Mouse (Mus musculus) liver, embryonic 16.5 days (tissue): ENCODE measurements around the gene Shmt2. TPM values are rescaled to one million over a fixed set of nuclear protein-coding genes. Genes with fewer than 3 reads are reported as not detected.

Source experiments
- ATAC-seq: fragments of 200-750 bp; cut with Nextera tagmentation; 2 replicates; pipeline ENCODE4 v1.8.0; 2017; ENCODE audit warnings: low read depth, mild to moderate bottlenecking, moderate number of reproducible peaks, moderate library complexity
- H3K27ac ChIP-seq: fragments of 300-500 bp; sonication (generic); 2 replicates; pipeline ENCODE4 v1.5.1; 2014; ENCODE audit warnings: mild to moderate bottlenecking, low read length
- H3K27me3 ChIP-seq: fragments of 300-500 bp; sonication (generic); 2 replicates; pipeline ENCODE4 v1.6.1; 2014; ENCODE audit warnings: low read depth, low read length, mixed read lengths; ENCODE audit not compliant: control insufficient read depth, insufficient read depth
- H3K36me3 ChIP-seq: fragments of 300-500 bp; sonication (generic); 2 replicates; pipeline ENCODE4 v1.6.1; 2014; ENCODE audit warnings: mild to moderate bottlenecking; ENCODE audit not compliant: control insufficient read depth, insufficient read depth
- H3K4me1 ChIP-seq: fragments of 300-500 bp; sonication (generic); 2 replicates; pipeline ENCODE4 v1.6.1; 2014; ENCODE audit warnings: low read depth, low read length, mixed read lengths; ENCODE audit not compliant: control insufficient read depth
- H3K4me2 ChIP-seq: fragments of 300-500 bp; sonication (generic); 2 replicates; pipeline ENCODE4 v1.6.1; 2014; ENCODE audit warnings: low read depth, low read length, mixed read lengths
- H3K4me3 ChIP-seq: fragments of 300-500 bp; sonication (generic); 2 replicates; pipeline ENCODE4 v1.5.1; 2014; ENCODE audit warnings: low read depth, mild to moderate bottlenecking, low read length
- H3K9ac ChIP-seq: fragments of 300-500 bp; sonication (generic); 2 replicates; pipeline ENCODE4 v1.6.1; 2014; ENCODE audit warnings: low read depth, low read length
- H3K9me3 ChIP-seq: fragments of 300-500 bp; sonication (generic); replicated peaks from 2 replicates; pipeline ENCODE4 v1.6.1; 2016; ENCODE audit warnings: low read length; ENCODE audit not compliant: control insufficient read depth
- WGBS: fragments of 180-500 bp; shearing (Covaris S2); extraction: QIAGEN DNeasy Blood & Tissue Kit; methylation state at CpG from one replicate; pipeline ENCODE4 v1.1.7; 2014; ENCODE audit not compliant: insufficient replicate concordance; 5-methylcytosine and 5-hydroxymethylcytosine counted together
- polyA plus RNA-seq: library from polyadenylated mRNA; unstranded; fragments of >200 nt; fragmentation: Nextera tagmentation; extraction: Ambion mirVana; gene quantifications from 2 replicates; pipeline ENCODE4 v1.2.1, GENCODE M21; 2015

Gene Shmt2
- polyA plus RNA-seq, 1 experiment from 2014 or later = 183 TPM

DNA sequence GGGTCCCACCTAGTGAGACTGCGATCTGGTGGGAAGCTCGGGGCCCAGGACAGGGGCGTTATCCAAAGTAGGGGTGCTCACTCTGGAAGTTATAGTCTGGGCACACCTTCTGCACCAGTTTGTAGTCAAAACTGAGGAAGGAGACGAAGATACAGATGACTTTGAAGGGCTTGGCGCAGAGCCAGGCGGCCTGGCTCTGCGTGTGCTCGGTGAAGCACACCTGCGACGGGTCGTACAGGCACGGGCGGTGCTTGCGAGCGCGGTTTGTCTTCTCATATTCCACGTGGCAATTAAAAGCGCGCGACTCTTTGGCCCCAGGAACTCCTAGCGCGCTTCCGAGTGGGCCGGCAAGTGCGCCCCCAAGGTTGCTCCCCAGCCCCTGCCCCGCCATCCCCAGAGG lies 3.8 kb upstream of the Shmt2 start:
- no peak overlapping the region for H3K27ac ChIP-seq
- WGBS = 1% methylated on average over 26 of the region's 26 CpGs
- H3K4me2 ChIP-seq = peak overlapping the region; percentile 42
- H3K27me3 ChIP-seq = peaks cover 78% of the 10 kb centered on the region
- H3K9me3 ChIP-seq = no peaks in the 10 kb centered on the region
- H3K9ac ChIP-seq = no peak overlapping the region
- H3K36me3 ChIP-seq = no peaks in the 10 kb centered on the region
- H3K4me3 ChIP-seq = peak overlapping the region; percentile 30
- peaks cover 12% of the 10 kb centered on the region for H3K4me1 ChIP-seq
- no peak for ATAC-seq

DNA sequence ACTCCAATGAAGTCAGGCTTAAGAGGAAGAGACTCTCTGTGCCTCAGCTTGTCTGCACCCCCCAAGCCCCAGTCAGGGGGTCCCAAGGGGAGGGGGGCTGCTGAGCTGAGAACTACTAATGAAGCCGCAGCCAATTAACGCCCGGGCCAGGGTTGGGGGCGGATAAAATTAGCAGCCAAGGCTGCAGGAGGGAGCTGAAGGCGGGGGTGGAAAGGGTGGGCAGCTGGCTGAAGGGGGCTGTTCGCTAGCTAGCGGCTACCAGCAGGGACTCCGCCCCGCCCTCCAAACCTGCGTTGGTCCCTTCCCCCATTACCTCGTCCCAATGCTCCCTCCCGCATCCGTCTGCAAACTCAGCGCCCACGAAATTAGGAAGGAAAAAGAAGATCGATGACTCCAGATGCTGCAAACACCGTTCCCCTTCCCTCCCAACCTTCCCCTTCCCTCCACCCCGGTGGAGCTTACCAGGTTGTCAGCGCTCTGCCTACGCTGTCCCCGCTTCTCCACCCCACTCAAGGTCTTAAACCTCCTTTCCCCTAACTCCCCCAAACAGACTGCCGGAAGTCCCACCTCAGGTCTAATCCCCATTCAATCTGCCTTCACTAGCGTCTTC lies 2.5 kb upstream of the Shmt2 start:
- peaks cover 65% of the 10 kb centered on the region for H3K27me3 ChIP-seq
- peaks cover 25% of the 10 kb centered on the region for H3K4me1 ChIP-seq
- H3K27ac ChIP-seq = no peak overlapping the region
- 6% methylated on average over 23 of the region's 23 CpGs for WGBS
- no peak for ATAC-seq
- peaks cover 10% of the 10 kb centered on the region for H3K36me3 ChIP-seq
- no peak overlapping the region for H3K4me2 ChIP-seq
- no peaks in the 10 kb centered on the region for H3K9me3 ChIP-seq
- no peak overlapping the region for H3K9ac ChIP-seq
- H3K4me3 ChIP-seq = no peak overlapping the region

DNA sequence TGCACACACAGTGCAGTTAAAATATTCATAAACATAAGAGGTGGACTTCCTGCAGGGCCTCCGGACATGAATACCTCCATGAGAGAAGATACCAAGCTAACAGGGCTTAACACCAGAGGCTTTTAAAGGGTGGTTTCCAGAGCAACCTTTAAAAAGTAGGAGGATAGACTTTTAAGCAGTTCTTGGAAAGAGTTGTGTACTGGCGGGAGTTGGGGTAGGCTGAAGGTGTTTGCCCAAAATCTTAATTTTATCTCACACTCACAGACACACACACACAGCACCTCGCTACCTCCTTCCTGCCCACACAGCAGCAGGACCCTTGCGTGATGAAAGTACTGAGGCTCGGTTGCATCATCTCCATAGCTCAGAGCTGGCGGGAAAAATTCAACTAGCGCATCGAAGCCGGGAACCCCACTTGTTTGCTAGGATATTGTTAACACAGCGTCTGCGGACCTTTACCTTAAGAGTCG lies 598 bp downstream of the Shmt2 start:
- peak; percentile 65 for ATAC-seq
- H3K4me1 ChIP-seq = peaks cover 33% of the 10 kb centered on the region
- H3K4me2 ChIP-seq = peak overlapping the region; percentile 80
- peak overlapping the region; percentile 90 for H3K27ac ChIP-seq
- 2% methylated on average over 12 of the region's 12 CpGs for WGBS
- H3K9ac ChIP-seq = peak overlapping the region; percentile 79
- H3K27me3 ChIP-seq = peaks cover 34% of the 10 kb centered on the region
- no peaks in the 10 kb centered on the region for H3K9me3 ChIP-seq
- peak overlapping the region; percentile 72 for H3K4me3 ChIP-seq
- peaks cover 36% of the 10 kb centered on the region for H3K36me3 ChIP-seq

DNA sequence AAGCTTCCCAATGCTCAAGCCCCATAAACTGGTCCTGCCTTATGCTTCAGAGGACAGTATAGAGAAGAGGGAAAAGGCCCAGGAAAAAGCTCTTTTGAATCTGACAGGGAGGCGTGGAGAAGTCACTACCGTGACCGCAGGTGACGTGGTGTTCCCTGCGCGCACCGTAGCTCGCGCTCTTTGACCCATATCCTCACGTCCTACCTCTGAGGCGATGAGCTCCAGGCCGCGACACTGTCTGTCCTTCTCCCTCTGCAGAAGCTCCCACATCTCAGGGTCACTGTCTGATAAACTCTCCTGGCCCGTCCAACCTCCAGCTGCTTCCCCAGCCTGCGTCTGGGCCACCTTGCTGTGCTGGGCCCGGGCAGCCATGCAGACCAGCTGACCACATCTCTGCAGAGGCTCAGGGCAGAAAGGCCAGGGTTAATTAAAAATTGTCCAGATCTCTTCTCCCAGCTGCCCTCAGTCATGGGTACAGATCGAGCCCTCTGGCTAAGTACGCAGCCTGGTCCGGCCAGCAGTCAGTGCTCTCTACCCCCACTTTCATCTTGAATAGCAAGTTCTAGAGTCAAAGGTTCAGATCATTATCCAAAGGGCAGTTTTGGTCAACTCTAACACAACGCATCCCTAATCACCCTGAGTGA lies 1.4 kb downstream of the Shmt2 start:
- Histone ChIP-seq H3K36me3 (peaks cover 36% of the 10 kb centered on the region), H3K4me1 (peaks cover 35% of the 10 kb centered on the region), H3K4me2 (peak overlapping the region; percentile 80), H3K27ac (peak overlapping the region; percentile 90), H3K27me3 (peaks cover 26% of the 10 kb centered on the region), H3K9me3 (no peaks in the 10 kb centered on the region), H3K9ac (peak overlapping the region; percentile 79), H3K4me3 (peak overlapping the region; percentile 72)
- ATAC-seq = peak; percentile 17
- WGBS = 68% methylated on average over 20 of the region's 20 CpGs

DNA sequence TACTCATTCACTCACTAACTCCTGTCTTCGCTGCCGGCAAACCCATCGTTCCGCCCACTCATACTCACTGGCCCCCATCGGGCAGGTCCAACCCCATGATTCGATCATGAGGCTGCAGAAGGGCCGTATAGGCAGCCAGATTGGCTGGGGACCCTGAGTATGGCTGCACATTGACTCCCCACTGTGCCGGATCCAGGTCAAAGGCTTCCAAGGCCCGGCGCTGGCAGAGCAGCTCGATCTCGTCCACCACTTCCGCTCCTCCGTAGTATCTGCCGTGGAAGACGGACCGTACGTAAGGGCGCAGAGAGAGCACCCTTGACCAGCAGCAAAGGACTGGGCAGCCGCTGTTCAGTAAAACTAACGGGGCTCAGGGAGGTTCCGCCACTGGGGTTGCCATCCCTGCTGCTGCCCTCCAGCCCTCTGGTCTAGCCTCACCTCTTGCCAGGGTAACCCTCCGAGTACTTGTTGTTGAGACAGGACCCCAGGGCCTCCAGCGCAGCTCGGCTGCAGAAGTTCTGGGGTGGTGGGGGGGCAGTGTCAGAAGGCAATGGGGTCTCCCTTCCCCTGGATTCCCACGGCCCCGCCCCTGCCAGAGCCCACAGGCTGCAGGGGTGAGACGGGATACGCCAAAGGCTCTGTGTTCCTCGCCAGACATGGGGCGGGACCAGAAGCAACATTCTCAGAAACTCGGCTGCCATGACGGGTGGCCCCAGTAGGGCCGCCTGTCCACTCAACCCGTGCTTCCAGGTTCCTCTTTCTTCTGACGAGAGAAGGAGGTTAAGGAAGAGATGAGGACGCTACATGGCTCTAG lies 2.1 kb downstream of the Shmt2 start:
- WGBS = 85% methylated on average over 37 of the region's 37 CpGs
- Histone ChIP-seq H3K4me2 (peak overlapping the region; percentile 80), H3K27ac (peak overlapping the region; percentile 90), H3K9ac (peak overlapping the region; percentile 79), H3K4me1 (peaks cover 42% of the 10 kb centered on the region), H3K9me3 (no peaks in the 10 kb centered on the region), H3K4me3 (peak overlapping the region; percentile 72), H3K27me3 (peaks cover 23% of the 10 kb centered on the region), H3K36me3 (peaks cover 36% of the 10 kb centered on the region)
- no peak for ATAC-seq

DNA sequence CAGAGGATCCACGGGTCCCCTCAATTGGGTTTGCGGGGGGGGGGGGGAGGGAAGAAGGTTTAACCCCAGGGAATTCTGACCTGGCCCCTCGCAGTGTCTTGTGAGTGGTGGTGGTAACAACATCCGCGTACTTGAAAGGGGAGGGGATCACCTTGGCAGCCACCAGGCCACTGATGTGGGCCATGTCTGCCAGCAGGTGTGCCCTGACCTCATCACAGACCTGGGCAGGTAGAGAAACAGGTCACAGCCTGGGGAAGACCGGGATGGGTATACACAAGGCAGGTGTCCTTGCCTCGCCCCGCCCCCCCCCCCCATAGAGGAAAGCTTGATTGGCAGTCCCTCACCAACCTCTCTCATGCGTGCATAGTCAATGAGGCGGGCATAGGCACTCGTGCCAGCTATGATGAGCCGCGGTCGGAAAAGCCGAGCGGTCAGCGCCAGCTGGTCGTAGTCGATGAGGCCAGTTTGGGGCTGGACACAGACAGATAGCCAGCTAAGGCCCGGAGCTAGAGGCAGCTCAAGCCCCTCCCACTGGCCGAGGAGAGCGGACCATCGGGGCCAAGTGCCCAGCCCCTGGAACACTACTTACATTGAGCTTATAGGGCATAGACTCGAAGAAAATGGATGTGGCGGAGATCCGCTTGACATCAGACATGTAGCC lies 3.1 kb downstream of the Shmt2 start:
- Histone ChIP-seq H3K4me1 (peaks cover 52% of the 10 kb centered on the region), H3K27ac (no peak overlapping the region), H3K4me3 (no peak overlapping the region), H3K9me3 (no peaks in the 10 kb centered on the region), H3K27me3 (peaks cover 19% of the 10 kb centered on the region), H3K9ac (no peak overlapping the region), H3K36me3 (peaks cover 36% of the 10 kb centered on the region), H3K4me2 (no peak overlapping the region)
- ATAC-seq = no peak
- 91% methylated on average over 26 of the region's 26 CpGs for WGBS

DNA sequence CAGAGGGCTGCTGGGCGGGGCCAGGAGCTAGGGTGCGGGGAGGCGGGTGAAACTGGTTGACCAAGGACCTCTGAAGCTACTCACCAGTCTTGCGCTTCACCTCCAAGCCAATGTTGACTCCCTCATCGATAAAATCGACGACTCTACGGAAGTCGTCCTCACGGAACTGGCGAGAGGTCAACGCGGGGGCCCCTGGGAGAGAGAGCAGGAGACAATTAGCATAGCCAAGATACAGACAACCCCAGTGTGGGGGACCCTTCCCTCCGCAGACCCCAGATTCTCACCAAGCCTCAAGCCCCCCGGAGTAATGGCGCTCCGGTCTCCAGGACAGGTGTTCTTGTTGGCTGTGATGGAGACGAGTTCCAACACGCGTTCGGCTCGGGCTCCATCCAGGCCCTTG lies 4.3 kb downstream of the Shmt2 start:
- no peak for ATAC-seq
- Histone ChIP-seq H3K9ac (no peak overlapping the region), H3K4me1 (peaks cover 64% of the 10 kb centered on the region), H3K36me3 (peaks cover 36% of the 10 kb centered on the region), H3K4me2 (no peak overlapping the region), H3K27ac (no peak overlapping the region), H3K9me3 (no peaks in the 10 kb centered on the region), H3K4me3 (no peak overlapping the region), H3K27me3 (peaks cover 24% of the 10 kb centered on the region)
- WGBS = 86% methylated on average over 22 of the region's 22 CpGs

DNA sequence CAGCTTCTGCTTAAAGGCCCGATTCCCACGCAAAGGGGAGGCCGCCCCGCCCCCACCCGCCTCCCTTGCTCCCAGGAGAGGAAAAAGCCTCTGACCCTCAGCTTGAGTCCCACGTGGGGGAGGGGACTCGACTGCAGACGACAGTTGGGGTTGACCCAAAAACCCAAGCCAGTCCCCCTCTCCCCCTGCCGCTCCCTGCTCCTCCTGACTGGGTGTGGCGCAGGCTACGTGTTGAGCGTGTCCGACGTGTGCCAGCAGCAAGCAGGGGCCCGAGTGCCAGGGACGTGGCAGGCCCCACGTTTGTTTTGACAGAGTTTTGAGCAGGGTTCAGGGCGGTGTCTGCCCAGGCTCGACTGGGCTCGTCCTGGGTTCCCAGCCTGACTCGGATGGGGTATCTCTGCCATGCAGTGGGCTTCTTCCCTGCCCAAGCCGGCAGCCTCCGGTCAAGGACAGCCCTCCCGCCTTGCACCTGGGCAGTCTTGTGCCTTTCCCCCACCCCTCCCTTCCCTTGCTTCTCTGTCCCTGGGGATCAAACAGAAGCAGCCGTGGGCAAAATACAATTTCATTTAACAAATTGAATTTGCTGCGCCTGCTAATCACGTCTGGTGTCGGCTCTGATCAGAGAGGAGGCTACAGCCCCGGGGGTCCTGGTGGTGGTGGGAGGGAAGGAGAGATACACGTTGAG lies 5.5 kb downstream of the Shmt2 start:
- Histone ChIP-seq H3K4me1 (peaks cover 67% of the 10 kb centered on the region), H3K36me3 (peaks cover 36% of the 10 kb centered on the region), H3K27me3 (peaks cover 32% of the 10 kb centered on the region), H3K27ac (peak overlapping the region; percentile 90), H3K9ac (peak overlapping the region; percentile 58), H3K9me3 (no peaks in the 10 kb centered on the region), H3K4me3 (peak overlapping the region; percentile 47), H3K4me2 (peak overlapping the region; percentile 54)
- peak; percentile 76 for ATAC-seq
- 27% methylated on average over 30 of the region's 30 CpGs for WGBS
